Mouse (Mus musculus): ENCODE measurements around the gene Try5. TPM values are rescaled to one million over a fixed set of nuclear protein-coding genes. Genes with fewer than 3 reads are reported as not detected.
"Not testable (repeated sequence)": the region's sequence is repeated elsewhere in the genome, so short reads cannot be mapped to it uniquely, and the experiment has no call there.

Gene Try5
- total RNA-seq (2021): not detected

GRCm38 (mm10) chr6:41316741-41317140 is at the start of gene Try5:
TSS of gene Try5 (minus strand) at chr6:41316841.
- intact Hi-C loops (cut with DNase I); DNase-seq: not testable (repeated sequence)

DNA sequence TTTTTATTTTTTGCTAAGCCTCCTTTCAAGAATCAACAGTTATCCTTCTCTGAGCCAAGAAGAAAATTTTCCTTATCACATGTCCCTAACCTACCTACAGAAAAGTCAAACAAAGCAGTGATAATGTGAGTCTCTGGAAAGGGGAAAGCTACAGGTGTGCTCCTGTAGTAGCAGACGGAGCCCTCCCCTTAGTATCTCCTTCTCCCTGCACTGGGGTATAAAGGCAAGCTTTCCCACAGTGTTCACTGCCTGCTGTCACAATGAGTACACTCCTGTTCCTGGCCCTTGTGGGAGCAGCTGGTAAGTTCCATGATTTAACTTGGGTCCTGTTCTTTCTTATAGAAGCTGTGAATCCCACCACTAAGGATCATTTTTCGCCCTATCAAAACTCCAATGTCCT is 37.3 kb upstream of the Try5 start, which contains the start of gene Try10:
Gene Try10, plus strand, starts transcription at position 174 of the 400 bp plus-strand sequence.
- DNase-seq: no peak
- intact Hi-C loops (cut with DNase I): loop anchor here (2.0 kb wide), 1 partner anchor 65 kb away; no protein-coding TSS in a partner anchor

DNA sequence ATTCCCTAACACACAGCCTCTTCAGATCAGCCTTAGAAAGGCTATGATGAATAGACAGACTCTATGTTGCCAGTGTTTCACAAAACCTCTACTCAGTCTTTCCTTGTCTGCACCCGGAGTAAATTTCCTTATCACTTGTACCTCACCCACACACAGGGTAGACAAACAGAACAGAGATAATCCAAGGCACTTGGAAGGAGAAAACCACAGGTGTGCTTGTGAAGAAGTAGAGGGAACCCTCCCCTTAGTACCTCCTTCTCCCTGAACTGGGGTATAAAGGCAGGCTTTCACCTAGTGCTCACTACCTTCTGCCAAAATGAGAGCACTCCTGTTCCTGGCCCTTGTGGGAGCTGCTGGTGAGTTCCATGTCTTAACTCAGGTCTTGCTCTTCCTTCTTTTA is 14.7 kb downstream of the Try5 start, which contains the start of gene Try4:
Gene Try4, plus strand, starts transcription at position 301 of the 400 bp plus-strand sequence.
- no peak for DNase-seq
- intact Hi-C loops (cut with DNase I): no loop called here

GRCm38 (mm10) chr6:41298255-41298654 is 18.4 kb downstream of the Try5 start:
- intact Hi-C loops (cut with DNase I): no loop called here
- DNase-seq: no peak

DNA sequence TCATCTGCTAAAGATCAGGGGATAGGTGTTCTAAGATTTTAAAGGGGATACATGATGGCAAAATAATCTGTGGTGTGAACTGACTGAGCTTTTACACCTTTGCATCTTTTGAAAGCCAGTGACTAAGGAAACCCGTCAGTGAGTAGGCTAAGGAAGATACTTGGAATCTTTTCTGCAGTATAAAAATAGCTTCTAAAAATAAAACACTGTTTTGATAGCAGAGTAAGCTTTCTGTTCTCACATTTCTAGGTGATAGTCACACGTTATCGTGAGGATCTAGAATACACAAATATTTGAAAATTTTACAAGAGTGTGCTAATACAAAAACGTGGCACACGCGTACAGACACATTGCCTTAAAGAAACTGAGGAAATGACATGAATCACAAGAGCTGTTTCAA is 50.5 kb downstream of the Try5 start:
- intact Hi-C loops (cut with DNase I): no loop called here

DNA sequence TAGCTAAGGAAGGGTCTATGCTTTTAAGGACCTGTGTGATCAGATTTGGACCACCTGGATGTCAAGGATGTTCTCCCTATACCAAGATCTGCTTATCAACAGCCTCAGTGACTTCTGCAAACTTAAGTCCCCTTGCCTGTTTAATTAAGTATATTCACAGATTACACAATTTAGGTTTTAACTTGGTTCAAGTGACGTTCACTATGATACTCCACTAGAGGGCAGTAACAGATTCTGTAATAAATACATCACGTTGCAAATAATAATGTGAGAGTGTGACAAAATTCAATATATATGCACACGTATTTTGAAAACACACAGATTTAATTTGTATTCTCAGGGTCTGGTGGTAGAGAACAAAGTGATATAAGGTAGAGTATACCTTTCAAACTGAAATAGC is 53.8 kb downstream of the Try5 start:
- intact Hi-C loops (cut with DNase I): loop anchor here (2.0 kb wide), 1 partner anchor 266 kb away; no protein-coding TSS in a partner anchor
- no peak for DNase-seq

More for the DNA sequence above, 50.5 kb downstream of the Try5 start:
- DNase-seq: no peak

Other genes with a start within 250 kb of the Try5 start
- not detected for gene Try4, start 14.6 kb downstream of the Try5 start, total RNA-seq (2021)
- not detected for gene Try10, start 37.3 kb upstream of the Try5 start, total RNA-seq (2021)
- gene Prss3, start 60.8 kb upstream of the Try5 start, total RNA-seq (2021): not detected
- gene Gm5771, start 75.5 kb upstream of the Try5 start, total RNA-seq (2021): not detected
- gene Gm10334, start 129.3 kb upstream of the Try5 start, total RNA-seq (2021): not detected
- not detected for gene Prss1, start 142.1 kb upstream of the Try5 start, total RNA-seq (2021)
- not detected for gene Prss2, start 204.9 kb upstream of the Try5 start, total RNA-seq (2021)

All from heart, postnatal 10 days (tissue).